Mouse (Mus musculus) heart, embryonic 16.5 days (tissue): ENCODE data around the gene Ctnna3. TPM values are rescaled to one million over a fixed set of nuclear protein-coding genes. Genes with fewer than 3 reads are reported as not detected.

Experiments used
- ATAC-seq: fragments of 200-750 bp; cut with Nextera tagmentation; replicated peaks from 2 replicates; pipeline ENCODE4 v1.8.0; 2017; ENCODE audit warnings: moderate number of reproducible peaks; ENCODE audit not compliant: insufficient read depth, low FRiP score; ENCODE audit errors: extremely low read depth
- H3K27ac ChIP-seq: fragments of 300-500 bp; sonication (generic); 2 replicates; pipeline ENCODE4 v1.5.1; 2014; ENCODE audit warnings: mild to moderate bottlenecking, low read length, control low read depth, moderate library complexity
- H3K27me3 ChIP-seq: fragments of 300-500 bp; sonication (generic); 2 replicates; pipeline ENCODE4 v1.6.1; 2014; ENCODE audit warnings: low read length, mixed read lengths; ENCODE audit not compliant: control insufficient read depth, insufficient read depth
- H3K36me3 ChIP-seq: fragments of 300-500 bp; sonication (generic); 2 replicates; pipeline ENCODE4 v1.6.1; 2014; ENCODE audit not compliant: control insufficient read depth, insufficient read depth
- H3K4me1 ChIP-seq: fragments of 300-500 bp; sonication (generic); 2 replicates; pipeline ENCODE4 v1.6.1; 2014; ENCODE audit warnings: low read length, mixed read lengths; ENCODE audit not compliant: control insufficient read depth, insufficient read depth
- H3K4me2 ChIP-seq: fragments of 300-500 bp; sonication (generic); 2 replicates; pipeline ENCODE4 v1.6.1; 2014; ENCODE audit warnings: low read depth, mild to moderate bottlenecking, control low read depth, low read length
- H3K4me3 ChIP-seq: fragments of 300-500 bp; sonication (generic); 2 replicates; pipeline ENCODE4 v1.5.1; 2014; ENCODE audit warnings: mild to moderate bottlenecking, control low read depth, low read length
- H3K9ac ChIP-seq: fragments of 300-500 bp; sonication (generic); 2 replicates; pipeline ENCODE4 v1.6.1; 2014; ENCODE audit warnings: low read length, control low read depth
- H3K9me3 ChIP-seq: fragments of 300-500 bp; sonication (generic); replicated peaks from 2 replicates; pipeline ENCODE4 v1.6.1; 2016; ENCODE audit warnings: low read length; ENCODE audit not compliant: control insufficient read depth
- WGBS: fragments of 180-500 bp; shearing (Covaris S2); extraction: QIAGEN DNeasy Blood & Tissue Kit; methylation state at CpG from one replicate; pipeline ENCODE4 v1.1.7; 2014; 5-methylcytosine and 5-hydroxymethylcytosine counted together
- polyA plus RNA-seq: library from polyadenylated mRNA; unstranded; fragments of >200 nt; fragmentation: Nextera tagmentation; extraction: Ambion mirVana; gene quantifications from 2 replicates; pipeline ENCODE4 v1.2.1, GENCODE M21; 2015

Ctnna3 gene
- polyA plus RNA-seq, 1 experiment from 2014 or later, result 27.6 TPM

DNA sequence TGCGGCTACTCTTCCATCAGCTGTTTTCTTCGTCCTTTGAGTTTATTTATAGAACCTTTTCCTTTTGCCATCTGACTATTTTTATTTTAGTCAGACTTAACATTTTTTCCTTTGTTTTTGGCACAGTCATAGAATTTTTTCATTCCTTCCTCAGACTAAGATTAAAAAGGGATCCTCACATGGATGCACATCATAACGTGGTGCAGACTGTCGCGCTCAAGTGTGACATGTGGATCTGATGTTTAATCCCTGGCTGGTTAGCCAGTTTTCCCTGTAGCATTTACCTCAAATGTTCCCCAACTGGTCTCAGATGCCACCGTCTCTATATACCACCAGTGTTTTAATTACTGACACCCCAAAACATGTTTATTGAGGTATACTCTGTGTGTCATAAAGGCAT lies 246.4 kb downstream of the Ctnna3 start:
- Histone ChIP-seq H3K27me3 (no peaks in the 10 kb centered on the region), H3K9ac (no peak overlapping the region), H3K4me1 (no peaks in the 10 kb centered on the region), H3K9me3 (no peaks in the 10 kb centered on the region), H3K27ac (no peak overlapping the region), H3K36me3 (no peaks in the 10 kb centered on the region), H3K4me2 (no peak overlapping the region), H3K4me3 (no peak overlapping the region)
- 78% methylated on average over 6 of the region's 6 CpGs for WGBS
- no peak for ATAC-seq

DNA sequence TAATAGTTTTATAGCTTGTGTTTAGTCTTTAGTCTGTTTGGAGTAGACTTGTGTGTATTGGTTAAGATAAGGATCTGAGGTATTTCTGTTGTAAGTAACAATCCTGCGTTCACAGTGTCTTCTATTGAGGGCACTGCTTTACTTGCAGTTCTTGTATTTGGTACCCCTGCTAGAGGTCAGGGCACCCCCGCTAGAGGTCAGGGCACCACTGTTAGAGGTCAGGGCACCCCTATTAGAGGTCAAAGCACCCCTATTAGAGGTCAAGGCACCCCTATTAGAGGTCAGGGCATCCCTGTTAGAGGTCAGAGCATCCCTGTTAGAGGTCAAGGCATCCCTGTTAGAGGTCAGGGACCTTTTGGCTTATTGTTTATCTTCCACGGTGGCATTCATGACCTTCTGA lies 259.3 kb downstream of the Ctnna3 start:
- Histone ChIP-seq H3K27me3 (no peaks in the 10 kb centered on the region), H3K4me1 (no peaks in the 10 kb centered on the region), H3K27ac (no peak overlapping the region), H3K9me3 (no peaks in the 10 kb centered on the region), H3K36me3 (no peaks in the 10 kb centered on the region), H3K4me2 (no peak overlapping the region), H3K9ac (no peak overlapping the region), H3K4me3 (no peak overlapping the region)
- WGBS, result 56% methylated on average over 3 of the region's 3 CpGs
- ATAC-seq, result no peak

DNA sequence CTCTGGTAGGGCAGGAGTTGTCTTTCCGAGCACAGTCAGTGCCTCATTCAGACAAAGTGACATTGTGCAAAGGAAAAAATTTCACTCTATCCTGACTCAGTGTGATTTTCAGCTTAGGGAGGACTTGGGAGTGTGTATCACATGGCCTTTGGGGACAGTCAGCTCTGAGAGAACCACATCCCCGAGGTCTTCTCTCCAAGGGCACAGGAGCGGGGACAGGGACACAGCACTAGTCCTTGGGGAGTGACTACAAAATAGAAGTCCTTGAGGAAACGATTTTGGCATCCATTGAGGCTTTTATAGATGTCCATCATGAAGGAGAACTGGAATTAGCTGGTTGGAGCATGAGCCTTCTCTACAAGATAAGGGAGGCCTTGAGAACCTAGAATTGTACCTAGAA lies 259.8 kb downstream of the Ctnna3 start:
- no peaks in the 10 kb centered on the region for H3K4me1 ChIP-seq
- 69% methylated on average over 4 of the region's 4 CpGs for WGBS
- H3K4me2 ChIP-seq, result no peak overlapping the region
- no peaks in the 10 kb centered on the region for H3K36me3 ChIP-seq
- no peak overlapping the region for H3K4me3 ChIP-seq
- no peak overlapping the region for H3K9ac ChIP-seq
- ATAC-seq, result no peak
- no peak overlapping the region for H3K27ac ChIP-seq
- H3K9me3 ChIP-seq, result no peaks in the 10 kb centered on the region
- H3K27me3 ChIP-seq, result no peaks in the 10 kb centered on the region

GRCm38 (mm10) chr10:63692039-63692438 lies 262.1 kb downstream of the Ctnna3 start:
- peaks cover 9% of the 10 kb centered on the region for H3K36me3 ChIP-seq
- no peaks in the 10 kb centered on the region for H3K27me3 ChIP-seq
- ATAC-seq, result no peak
- H3K4me3 ChIP-seq, result no peak overlapping the region
- H3K27ac ChIP-seq, result no peak overlapping the region
- H3K9ac ChIP-seq, result no peak overlapping the region
- no peaks in the 10 kb centered on the region for H3K4me1 ChIP-seq
- WGBS, result 51% methylated on average over 3 of the region's 3 CpGs
- H3K4me2 ChIP-seq, result no peak overlapping the region
- no peaks in the 10 kb centered on the region for H3K9me3 ChIP-seq

DNA sequence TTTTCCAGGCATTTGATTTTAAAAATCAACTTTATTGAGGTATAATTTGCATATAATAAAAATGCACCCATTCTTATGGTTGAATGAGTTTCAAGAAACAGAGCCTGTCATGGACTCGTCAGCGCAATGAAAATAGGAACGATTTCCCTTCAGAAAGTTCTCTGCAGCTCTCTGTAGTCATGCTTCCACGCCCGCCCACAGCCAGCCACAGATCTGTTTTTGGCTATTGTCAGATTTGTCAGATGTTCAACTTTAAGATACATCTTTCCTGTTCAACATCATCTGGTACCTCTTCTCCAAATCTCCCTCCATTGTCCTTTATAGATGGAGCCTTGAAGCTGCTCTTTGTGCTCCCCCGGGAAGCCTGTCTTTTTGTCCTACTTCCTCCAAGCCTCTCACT lies 280.3 kb downstream of the Ctnna3 start:
- Histone ChIP-seq H3K36me3 (no peaks in the 10 kb centered on the region), H3K27me3 (no peaks in the 10 kb centered on the region), H3K4me1 (peaks cover 6% of the 10 kb centered on the region; the same call in 1 of the 2 replicates), H3K9me3 (no peaks in the 10 kb centered on the region), H3K4me3 (no peak overlapping the region), H3K4me2 (no peak overlapping the region), H3K27ac (no peak overlapping the region), H3K9ac (no peak overlapping the region)
- WGBS, result 82% methylated on average over 6 of the region's 6 CpGs
- ATAC-seq, result no peak

- whole genome bisulfite sequencing, result 39% methylated on average over 8 of the region's 8 CpGs
- no peak overlapping the region for H3K9ac ChIP-seq
- H3K27me3 ChIP-seq, result no peaks in the 10 kb centered on the region
- no peaks in the 10 kb centered on the region for H3K36me3 ChIP-seq
- H3K4me3 ChIP-seq, result no peak overlapping the region
- H3K9me3 ChIP-seq, result no peaks in the 10 kb centered on the region
- no peak for ATAC-seq
- no peak overlapping the region for H3K4me2 ChIP-seq
- H3K27ac ChIP-seq, result no peak overlapping the region
- peaks cover 13% of the 10 kb centered on the region for H3K4me1 ChIP-seq
Observed at GRCm38 (mm10) chr10:63712530-63712929, 282.6 kb downstream of the Ctnna3 start.

GRCm38 (mm10) chr10:63714151-63714550 lies 284.3 kb downstream of the Ctnna3 start:
- Histone ChIP-seq H3K9ac (no peak overlapping the region), H3K27me3 (no peaks in the 10 kb centered on the region), H3K4me3 (no peak overlapping the region), H3K36me3 (no peaks in the 10 kb centered on the region; the same call in 1 of the 2 replicates), H3K27ac (no peak overlapping the region), H3K9me3 (no peaks in the 10 kb centered on the region), H3K4me1 (peaks cover 13% of the 10 kb centered on the region), H3K4me2 (no peak overlapping the region)
- 60% methylated on average over 4 of the region's 4 CpGs for WGBS
- ATAC-seq, result no peak

GRCm38 (mm10) chr10:63768871-63769270 lies 339.0 kb downstream of the Ctnna3 start:
- no peak overlapping the region for H3K4me2 ChIP-seq
- no peaks in the 10 kb centered on the region for H3K27me3 ChIP-seq
- 87% methylated on average over 10 of the region's 10 CpGs for WGBS
- H3K36me3 ChIP-seq, result no peaks in the 10 kb centered on the region
- H3K9ac ChIP-seq, result no peak overlapping the region
- no peak overlapping the region for H3K4me3 ChIP-seq
- H3K4me1 ChIP-seq, result peaks cover 11% of the 10 kb centered on the region
- no peak overlapping the region for H3K27ac ChIP-seq
- no peak for ATAC-seq
- H3K9me3 ChIP-seq, result no peaks in the 10 kb centered on the region

DNA sequence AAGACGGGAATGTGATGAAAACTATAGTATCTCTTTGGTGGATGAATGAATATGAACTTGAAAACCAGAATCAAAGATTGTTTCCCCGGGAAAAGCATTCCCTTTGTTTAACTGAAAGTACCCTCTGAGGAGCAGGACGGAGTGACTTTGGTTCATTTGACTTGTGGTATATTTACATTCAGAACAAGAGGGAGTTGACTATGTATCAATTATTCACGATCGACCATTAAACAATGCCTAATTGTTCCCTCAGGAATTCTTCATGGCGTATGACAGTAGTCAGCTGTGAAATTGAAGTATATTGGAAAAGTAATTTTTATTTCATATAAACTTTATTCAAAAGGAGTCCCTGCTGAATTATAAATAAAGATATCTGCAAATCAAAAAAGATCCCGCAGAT lies 341.8 kb downstream of the Ctnna3 start:
- 85% methylated on average over 7 of the region's 7 CpGs for WGBS
- H3K4me3 ChIP-seq, result no peak overlapping the region
- no peak for ATAC-seq
- H3K36me3 ChIP-seq, result no peaks in the 10 kb centered on the region
- no peak overlapping the region for H3K4me2 ChIP-seq
- H3K9me3 ChIP-seq, result no peaks in the 10 kb centered on the region
- H3K4me1 ChIP-seq, result peaks cover 11% of the 10 kb centered on the region
- H3K27ac ChIP-seq, result no peak overlapping the region
- no peaks in the 10 kb centered on the region for H3K27me3 ChIP-seq
- H3K9ac ChIP-seq, result no peak overlapping the region

GRCm38 (mm10) chr10:63772074-63772473 lies 342.2 kb downstream of the Ctnna3 start:
- ATAC-seq, result no peak
- Histone ChIP-seq H3K27me3 (no peaks in the 10 kb centered on the region), H3K4me2 (no peak overlapping the region), H3K9me3 (no peaks in the 10 kb centered on the region), H3K27ac (no peak overlapping the region), H3K4me3 (no peak overlapping the region), H3K9ac (no peak overlapping the region), H3K4me1 (peaks cover 11% of the 10 kb centered on the region), H3K36me3 (no peaks in the 10 kb centered on the region)
- 89% methylated on average over 10 of the region's 10 CpGs for WGBS
